In genomic region chr13:50464621-50465562, GRCm38 (mm10) we compare ENCODE assay signal across 9 mouse cellular contexts. TPM values are rescaled to one million over a fixed set of nuclear protein-coding genes. Genes with fewer than 3 reads are reported as not detected.
DNase-seq lines count a peak whose midpoint lies in the region; ATAC-seq and TF ChIP-seq lines count a peak whose summit lies in the region.
"Had no signal": no experiment of that assay in that cellular context is flagged by ENCODE, and none has a peak within 500 bp of the region (broad histone marks: within the 10 kb centered on the region; RNA-seq: fewer than 3 reads in every experiment).

No protein-coding gene starts in this region.

- peak overlapping the region; percentile 48 for H3K4me3 ChIP-seq in ES-Bruce4 (ENCODE audit: low read depth, low read length)
- peak overlapping the region; percentile 17 for H3K4me3 ChIP-seq in hindbrain, embryonic 15.5 days
- H3K4me3 ChIP-seq in liver, embryonic 13.5 days (replicated peaks): no peak overlapping the region

- H3K36me3 ChIP-seq in ES-Bruce4 (ENCODE audit: control insufficient read depth, insufficient read depth, low read length, poor library complexity, severe bottlenecking): no peaks in the 10 kb centered on the region
- H3K36me3 ChIP-seq in hindbrain, embryonic 15.5 days: no peaks in the 10 kb centered on the region
- H3K36me3 ChIP-seq in liver, embryonic 13.5 days: no peaks in the 10 kb centered on the region

- no peaks in the 10 kb centered on the region for H3K27me3 ChIP-seq in ES-Bruce4 (ENCODE audit: control insufficient read depth, insufficient read depth, low read length, poor library complexity, severe bottlenecking)
- H3K27me3 ChIP-seq in hindbrain, embryonic 15.5 days: no peaks in the 10 kb centered on the region
- H3K27me3 ChIP-seq in liver, embryonic 13.5 days: no peaks in the 10 kb centered on the region

- H3K9me3 ChIP-seq in ES-Bruce4 (replicated peaks; ENCODE audit: control insufficient read depth, insufficient read depth, low read length, poor library complexity, severe bottlenecking): no peaks in the 10 kb centered on the region
- H3K9me3 ChIP-seq in hindbrain, embryonic 15.5 days: no peaks in the 10 kb centered on the region
- no peaks in the 10 kb centered on the region for H3K9me3 ChIP-seq in liver, embryonic 13.5 days (replicated peaks)

- TF ChIP-seq EP300 in ES-Bruce4 (IDR thresholded peaks at IDR 0.05; ENCODE audit: insufficient read depth, low read depth, low read length): no peak

- intact Hi-C loops in left cerebral cortex, postnatal 14 days (cut with DNase I): no loop called here

- H3K9ac ChIP-seq in ES-Bruce4 (ENCODE audit: low read depth, poor library complexity, severe bottlenecking): peak overlapping the region; percentile 22; the same call in 1 of the 2 replicates
- H3K9ac ChIP-seq in hindbrain, embryonic 15.5 days: no peak overlapping the region
- no peak overlapping the region for H3K9ac ChIP-seq in liver, embryonic 13.5 days

- H3K4me1 ChIP-seq in ES-Bruce4 (ENCODE audit: control insufficient read depth, insufficient read depth, low read length): peaks cover 2% of the 10 kb centered on the region
- H3K4me1 ChIP-seq in hindbrain, embryonic 15.5 days (replicated peaks): no peaks in the 10 kb centered on the region
- H3K4me1 ChIP-seq in liver, embryonic 13.5 days (replicated peaks): no peaks in the 10 kb centered on the region

- H3K4me2 ChIP-seq in hindbrain, embryonic 15.5 days: peak overlapping the region; percentile 41
- H3K4me2 ChIP-seq in liver, embryonic 13.5 days: peak overlapping the region; percentile 26

- peak; percentile 38; the same call in 1 of the 2 replicates for ATAC-seq in hindbrain, embryonic 15.5 days (ENCODE audit: low FRiP score, low read depth)
- ATAC-seq in liver, embryonic 13.5 days (ENCODE audit: low read depth): no peak

- H3K27ac ChIP-seq in ES-Bruce4 (ENCODE audit: insufficient read depth, low read length): peak overlapping the region; percentile 4; the same call in 1 of the 2 replicates
- no peak overlapping the region for H3K27ac ChIP-seq in hindbrain, embryonic 15.5 days (replicated peaks)
- no peak overlapping the region for H3K27ac ChIP-seq in liver, embryonic 13.5 days

- DNase-seq in adrenal gland, postnatal 14 days: peak; percentile 8
- DNase-seq in liver, embryonic 13.5 days: no peak
- no peak for DNase-seq in spleen, adult 18-20 months
- no peak for DNase-seq in left cerebral cortex, postnatal 14 days (ENCODE audit: low spot score in 2 of 2)
- DNase-seq in thymus, postnatal 25 days: no peak
- no peak for DNase-seq in layer of hippocampus, adult 9-11 months

- TF ChIP-seq CTCF in ES-Bruce4 (IDR thresholded peaks at IDR 0.05; ENCODE audit: low read depth, low read length): no peak

- 47% methylated on average over 27 of the region's 27 CpGs for WGBS in hindbrain, embryonic 15.5 days
- WGBS in liver, embryonic 13.5 days (ENCODE audit: insufficient replicate concordance): 33% methylated on average over 27 of the region's 27 CpGs

- TF ChIP-seq POLR2A in ES-Bruce4 (IDR thresholded peaks at IDR 0.05; ENCODE audit: insufficient read depth, low read length): no peak

RNA-seq across cellular contexts. Expression of gene Nutm2, which starts 2.2 kb away (rescaled TPM):
- polyA plus RNA-seq in ES-Bruce4 (2011; ENCODE audit: insufficient read depth, insufficient read length, low read depth, missing spikeins): not detected in 2 replicates
- total RNA-seq in adrenal gland, postnatal 14 days (2021): not detected in 2 replicates
- polyA plus RNA-seq in hindbrain, embryonic 15.5 days (2015; fragmentation: Nextera tagmentation; extraction: Ambion mirVana): not detected in 2 replicates
- not detected in 2 replicates for polyA plus RNA-seq in liver, embryonic 13.5 days (2015; fragmentation: Nextera tagmentation; extraction: Ambion mirVana)
- total RNA-seq in left cerebral cortex, postnatal 14 days (2021): not detected
- total RNA-seq: liver, adult 2 months had no signal
- polyA plus RNA-seq: liver, adult 2 months had no signal

RNA-seq across cellular contexts. Expression of gene Gm47429, which starts 21.2 kb away (rescaled TPM):
- polyA plus RNA-seq in ES-Bruce4 (2011; ENCODE audit: insufficient read depth, insufficient read length, low read depth, missing spikeins): not detected in 2 replicates
- total RNA-seq in adrenal gland, postnatal 14 days (2021): not detected in 2 replicates
- not detected in 2 replicates for polyA plus RNA-seq in hindbrain, embryonic 15.5 days (2015; fragmentation: Nextera tagmentation; extraction: Ambion mirVana)
- polyA plus RNA-seq in liver, embryonic 13.5 days (2015; fragmentation: Nextera tagmentation; extraction: Ambion mirVana): not detected in 2 replicates
- total RNA-seq in left cerebral cortex, postnatal 14 days (2021): not detected
- total RNA-seq: liver, adult 2 months had no signal
- polyA plus RNA-seq: liver, adult 2 months had no signal

RNA-seq across cellular contexts. Expression of gene Fbxw17, which starts 47.2 kb away (rescaled TPM):
- 18.8 and 27.5 TPM in 2 replicates for polyA plus RNA-seq in ES-Bruce4 (2011; ENCODE audit: insufficient read depth, insufficient read length, low read depth, missing spikeins)
- total RNA-seq in adrenal gland, postnatal 14 days (2021): 13.0 and 15.7 TPM in 2 replicates
- polyA plus RNA-seq in hindbrain, embryonic 15.5 days (2015; fragmentation: Nextera tagmentation; extraction: Ambion mirVana): 30.1 and 37.0 TPM in 2 replicates
- polyA plus RNA-seq in liver, embryonic 13.5 days (2015; fragmentation: Nextera tagmentation; extraction: Ambion mirVana): 4.8 and 5.4 TPM in 2 replicates
- 10 to 100 TPM; 12.7 to 20.4 TPM for total RNA-seq in left cerebral cortex, postnatal 14 days (2021)
